Comparison of ENCODE assay signal across 16 mouse cellular contexts in genomic region chr4:150595991-150596390, GRCm38 (mm10). TPM values are rescaled to one million over a fixed set of nuclear protein-coding genes. Genes with fewer than 3 reads are reported as not detected.
"Had no signal": no experiment of that assay in that cellular context is flagged by ENCODE, and none has a peak within 500 bp of the region (broad histone marks: within the 10 kb centered on the region; RNA-seq: fewer than 3 reads in every experiment).

No protein-coding gene starts in this region.

- H3K36me3 ChIP-seq: limb, embryonic 12.5 days; neural tube, embryonic 12.5 days; stomach, embryonic 15.5 days had no signal

- H3K27me3 ChIP-seq: limb, embryonic 12.5 days; liver, embryonic 13.5 days; neural tube, embryonic 12.5 days; stomach, embryonic 15.5 days had no signal

- ATAC-seq: intestine, embryonic 16.5 days; liver, postnatal 0 days had no signal

- H3K9ac ChIP-seq: limb, embryonic 12.5 days; liver, embryonic 13.5 days; liver, postnatal 0 days; neural tube, embryonic 12.5 days; stomach, embryonic 15.5 days had no signal

- H3K9me3 ChIP-seq: limb, embryonic 12.5 days; liver, embryonic 13.5 days; neural tube, embryonic 12.5 days; stomach, embryonic 15.5 days had no signal

- H3K4me3 ChIP-seq: limb, embryonic 12.5 days; liver, embryonic 13.5 days; myocyte; neural tube, embryonic 12.5 days; stomach, embryonic 15.5 days had no signal

- H3K4me2 ChIP-seq: limb, embryonic 12.5 days; liver, embryonic 13.5 days; neural tube, embryonic 12.5 days; stomach, embryonic 15.5 days had no signal

- DNase-seq: kidney, adult 9 months; kidney, postnatal 4 days; liver; liver, embryonic 13.5 days; liver, postnatal 0 days; lung, postnatal 36 days; midbrain, embryonic 14.5 days; thymus, adult 2 months; thymus, postnatal 25 days had no signal

- H3K27ac ChIP-seq: kidney, postnatal 0 days; liver, embryonic 13.5 days; neural tube, embryonic 12.5 days; stomach, embryonic 15.5 days had no signal

RNA-seq across cellular contexts. Expression of gene Slc45a1, which starts 56.0 kb away (rescaled TPM):
- polyA plus RNA-seq: liver, embryonic 13.5 days; liver, postnatal 0 days; myocyte; spleen, adult 2 months had no signal
